Mouse (Mus musculus) lung, adult 2 months (tissue): ENCODE measurements at regions not wholly inside any gene's neighbourhood (a gene's known extent, or its start where the extent isn't known, plus 50 kb on each side); places are given as distances from the start of the nearest gene placed in this dataset.

Source experiments
- CTCF ChIP-seq: fragments of 200-500 bp; IDR thresholded peaks from 2 replicates; pipeline ENCODE4 v1.5.1; 2011; ENCODE audit warnings: mild to moderate bottlenecking, low read length, control low read depth; ENCODE audit not compliant: insufficient read depth
- POLR2A ChIP-seq: fragments of 200-500 bp; IDR thresholded peaks from 2 replicates; pipeline ENCODE4 v1.6.1; 2011; ENCODE audit warnings: low read depth, mild to moderate bottlenecking, control low read depth, low read length, borderline replicate concordance; ENCODE audit errors: extremely low read depth

- TF ChIP-seq POLR2A (no peak), CTCF (no peak)
These were observed 59.8 kb downstream of the Zfp281 start for GRCm38 (mm10) chr1:136684481-136684880.
